Mouse (Mus musculus): ENCODE results near the gene Timm23.
"Not testable (repeated sequence)": the region's sequence is repeated elsewhere in the genome, so short reads cannot be mapped to it uniquely, and the experiment has no call there.

Timm23 gene

DNA sequence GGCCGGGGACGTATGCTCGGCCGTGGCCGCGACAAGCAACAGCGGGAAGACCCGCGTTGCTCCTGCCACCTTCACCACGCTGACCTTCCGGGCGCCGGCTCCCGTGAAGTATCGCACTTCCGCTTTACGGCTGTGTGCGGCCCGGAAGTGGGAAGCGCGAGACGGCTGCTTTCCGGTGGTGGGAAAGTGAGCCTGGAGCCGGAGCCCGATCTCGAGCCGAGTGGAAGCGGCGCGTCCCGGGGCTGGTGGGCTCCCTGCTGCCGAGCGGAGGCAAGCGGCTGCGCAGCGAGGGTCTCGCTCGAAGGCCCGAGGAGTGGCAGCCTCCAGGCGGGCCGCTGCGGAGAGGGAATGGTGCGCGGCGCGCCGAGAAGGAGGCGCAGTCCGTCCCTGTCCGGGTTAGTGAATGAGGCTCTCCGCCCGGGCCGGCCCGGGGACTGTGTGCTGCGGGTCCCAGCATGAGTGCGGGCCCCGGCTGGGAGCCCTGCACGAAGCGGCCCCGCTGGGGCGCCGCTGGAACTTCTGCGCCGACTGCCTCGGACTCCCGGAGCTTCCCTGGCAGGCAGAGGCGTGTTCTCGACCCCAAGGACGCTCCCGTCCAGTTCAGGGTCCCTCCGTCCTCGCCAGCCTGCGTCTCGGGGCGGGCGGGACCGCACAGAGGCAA lies at the start of gene Timm23, which contains the start of gene Parg:
Gene Timm23, minus strand, starts transcription at position 108 of the 661 bp plus-strand sequence.
Gene Parg, plus strand, starts transcription at position 159 of the 661 bp plus-strand sequence.
- peak; percentile 89 to 94 for DNase-seq

DNA sequence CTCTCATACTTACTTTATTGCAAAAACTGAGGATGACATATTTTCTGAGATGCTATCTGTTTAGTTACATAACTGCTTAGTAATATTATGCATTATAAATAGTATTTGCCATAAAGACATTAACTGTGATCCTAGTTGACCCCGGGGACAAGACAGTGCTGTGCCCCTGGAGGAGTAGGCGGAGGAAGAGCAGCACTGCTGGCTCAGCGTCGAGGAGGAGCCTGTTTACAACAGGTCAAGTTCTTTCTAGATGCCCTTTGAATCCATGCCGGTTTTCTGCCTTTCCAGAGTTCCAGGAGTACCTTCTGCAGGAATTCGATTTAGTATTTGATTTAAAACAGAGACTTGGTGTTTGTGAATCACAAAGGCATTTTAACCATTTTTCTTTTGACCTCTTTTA lies 47.9 kb upstream of the Timm23 start:
- DNase-seq, result peak in 1 of 2 experiments; percentile 4

- no peak for DNase-seq
Measured at GRCm38 (mm10) chr14:32246019-32246418, 44.3 kb upstream of the Timm23 start.

GRCm38 (mm10) chr14:32242401-32242800 lies 40.7 kb upstream of the Timm23 start:
- DNase-seq, result peak; percentile 7 to 11

DNA sequence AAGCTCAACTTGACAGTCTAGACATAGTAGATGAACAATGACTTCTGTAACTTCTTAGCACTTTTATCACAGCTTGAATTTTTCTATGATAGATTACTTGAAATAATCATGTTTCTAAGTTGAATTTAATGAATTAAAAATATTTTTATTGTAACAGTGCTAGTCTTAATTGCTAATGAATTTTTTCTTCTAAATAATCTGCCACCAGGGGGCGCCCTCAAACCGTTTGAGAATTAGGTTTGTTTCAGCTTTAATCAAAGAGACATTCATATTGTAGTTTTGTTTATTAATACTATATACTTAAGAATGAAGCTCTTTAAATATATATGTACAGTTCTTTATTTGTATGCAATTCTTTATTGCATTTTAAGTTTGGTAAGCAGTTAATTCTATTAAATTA lies 27.3 kb upstream of the Timm23 start:
- DNase-seq, result peak; percentile 73 to 79

- no peak for DNase-seq
Measured at GRCm38 (mm10) chr14:32226601-32227000, 24.9 kb upstream of the Timm23 start.

GRCm38 (mm10) chr14:32201354-32201753 lies 344 bp downstream of the Timm23 start:
- DNase-seq, result no peak

GRCm38 (mm10) chr14:32193557-32193956 lies 8.1 kb downstream of the Timm23 start:
- not testable (repeated sequence) for DNase-seq

DNA sequence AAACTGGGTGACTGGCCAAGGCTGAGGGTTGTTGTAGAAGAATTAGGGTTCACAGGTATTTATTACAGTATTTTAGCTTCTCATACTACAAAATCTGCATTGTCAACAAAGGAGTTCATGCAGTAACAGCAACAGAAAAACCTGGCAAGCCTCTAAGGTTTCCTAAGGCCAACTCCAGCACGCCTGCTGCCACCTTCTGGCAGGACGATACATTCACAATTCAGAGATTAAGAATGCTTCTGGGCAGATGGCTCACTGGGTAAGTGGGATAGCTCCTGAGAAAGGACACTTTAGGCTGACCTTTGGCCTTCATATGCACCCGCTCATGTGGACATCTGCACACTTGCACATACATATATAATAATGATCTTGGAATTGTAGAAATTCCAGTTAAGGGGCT lies 9.3 kb downstream of the Timm23 start:
- DNase-seq, result peak; percentile 67 to 73

GRCm38 (mm10) chr14:32191926-32192325 lies 9.8 kb downstream of the Timm23 start:
- no peak for DNase-seq

GRCm38 (mm10) chr14:32190627-32191391 lies 10.9 kb downstream of the Timm23 start:
- DNase-seq, result no peak

DNA sequence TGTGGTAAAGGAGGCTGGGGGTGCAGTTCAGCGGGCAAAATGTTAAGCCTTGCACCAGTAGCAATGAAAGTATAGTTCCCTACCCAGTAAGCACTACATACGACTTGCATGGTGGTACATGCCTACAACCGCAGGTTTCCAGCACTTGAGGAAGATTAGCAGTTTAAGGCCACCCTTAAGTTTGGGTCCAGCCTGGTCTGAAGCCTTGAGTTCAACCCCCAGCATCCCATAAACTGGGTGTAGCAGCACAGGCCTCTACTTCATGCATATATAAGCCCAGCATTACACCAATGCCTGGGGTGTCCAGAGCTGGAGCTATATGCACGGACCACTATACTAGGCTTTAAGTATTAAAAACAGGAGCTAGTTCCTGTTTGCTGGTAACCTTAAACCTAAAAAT lies 17.9 kb downstream of the Timm23 start:
- no peak for DNase-seq

GRCm38 (mm10) chr14:32180861-32181260 lies 20.8 kb downstream of the Timm23 start:
- DNase-seq, result no peak

GRCm38 (mm10) chr14:32179393-32180195 lies 22.1 kb downstream of the Timm23 start:
- DNase-seq, result no peak

DNA sequence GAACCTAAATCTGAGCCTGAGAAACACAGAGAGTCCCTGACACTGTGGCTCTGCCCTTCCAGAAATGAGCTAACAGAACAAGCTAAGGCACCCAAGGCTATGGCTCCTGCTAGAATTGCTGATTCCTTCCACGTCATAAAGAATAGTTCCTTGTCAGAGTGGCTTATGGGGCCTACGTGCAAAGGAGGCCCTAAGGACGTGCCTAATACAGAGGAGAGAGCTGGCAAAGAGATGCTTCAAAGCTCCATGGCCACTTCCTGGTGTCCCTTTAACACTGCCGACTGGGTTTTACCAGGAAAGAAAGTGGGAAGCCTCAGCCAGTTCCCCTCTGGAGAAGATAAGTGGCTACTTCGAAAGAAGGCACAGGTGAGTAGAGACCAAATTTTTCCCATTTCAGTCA lies 25.1 kb downstream of the Timm23 start:
- DNase-seq, result not testable (repeated sequence)

GRCm38 (mm10) chr14:32175310-32175709 lies 26.4 kb downstream of the Timm23 start:
- DNase-seq, result no peak

DNA sequence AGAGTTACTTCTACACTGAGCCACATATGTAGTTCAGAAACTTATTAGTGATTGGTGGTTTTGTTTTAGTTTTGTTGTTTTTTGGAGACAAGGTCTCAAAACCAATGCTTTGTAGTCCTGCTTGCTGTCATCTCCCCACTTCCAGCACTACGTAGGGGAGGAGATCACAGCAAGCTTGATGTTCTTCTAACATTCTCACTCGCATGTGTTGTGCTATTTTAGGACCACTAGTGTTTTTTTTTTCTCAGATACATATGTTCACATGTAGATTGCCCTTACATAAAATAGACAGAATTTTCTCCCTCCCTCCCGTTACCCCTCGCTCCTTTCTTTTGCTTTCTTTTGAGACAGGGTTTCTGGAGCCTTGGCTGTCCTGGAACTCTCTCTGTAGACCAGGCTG lies 31.6 kb downstream of the Timm23 start:
- no peak for DNase-seq

- no peak for DNase-seq
Measured at GRCm38 (mm10) chr14:32168653-32169231, 33.0 kb downstream of the Timm23 start.

DNA sequence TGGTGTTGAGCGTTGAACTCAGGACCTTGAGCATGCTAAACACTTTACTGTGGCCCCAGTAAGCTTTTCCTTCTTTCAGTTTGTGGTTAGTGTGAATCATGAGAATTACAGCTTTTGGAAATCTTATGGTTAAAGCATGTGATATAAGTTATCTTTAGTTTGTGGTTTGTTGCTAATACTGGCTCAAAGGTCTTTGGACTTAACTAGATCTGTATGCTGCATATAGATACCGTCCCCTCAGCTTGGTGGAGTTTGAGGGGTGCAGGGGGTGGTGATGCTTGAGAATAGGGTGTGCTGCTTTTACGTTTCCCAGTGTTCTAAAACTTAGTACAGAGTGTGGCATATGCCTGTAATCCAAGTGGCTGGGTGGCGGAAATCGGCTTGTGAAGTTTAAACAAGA lies 34.4 kb downstream of the Timm23 start:
- DNase-seq, result no peak

- DNase-seq, result no peak
Measured at GRCm38 (mm10) chr14:32166840-32167239, 34.9 kb downstream of the Timm23 start.

DNA sequence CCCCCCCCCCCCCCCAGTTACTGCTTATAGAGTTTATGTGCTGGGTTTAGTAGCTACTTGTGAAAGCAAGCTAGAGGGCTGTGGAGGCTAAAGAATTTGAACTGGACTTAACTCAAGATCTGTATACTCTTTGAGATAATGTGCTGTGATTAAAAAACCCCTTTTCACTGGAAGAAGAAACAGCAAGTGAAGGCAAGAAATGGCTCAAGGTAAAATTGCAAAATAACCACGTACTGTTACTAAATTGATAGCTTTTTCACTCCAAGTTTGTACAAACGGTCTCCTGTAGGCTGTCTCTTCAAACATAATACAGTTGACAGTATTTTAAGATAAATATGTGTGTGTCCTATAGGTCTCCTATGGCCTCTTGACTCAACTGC lies 35.6 kb downstream of the Timm23 start:
- no peak for DNase-seq

DNA sequence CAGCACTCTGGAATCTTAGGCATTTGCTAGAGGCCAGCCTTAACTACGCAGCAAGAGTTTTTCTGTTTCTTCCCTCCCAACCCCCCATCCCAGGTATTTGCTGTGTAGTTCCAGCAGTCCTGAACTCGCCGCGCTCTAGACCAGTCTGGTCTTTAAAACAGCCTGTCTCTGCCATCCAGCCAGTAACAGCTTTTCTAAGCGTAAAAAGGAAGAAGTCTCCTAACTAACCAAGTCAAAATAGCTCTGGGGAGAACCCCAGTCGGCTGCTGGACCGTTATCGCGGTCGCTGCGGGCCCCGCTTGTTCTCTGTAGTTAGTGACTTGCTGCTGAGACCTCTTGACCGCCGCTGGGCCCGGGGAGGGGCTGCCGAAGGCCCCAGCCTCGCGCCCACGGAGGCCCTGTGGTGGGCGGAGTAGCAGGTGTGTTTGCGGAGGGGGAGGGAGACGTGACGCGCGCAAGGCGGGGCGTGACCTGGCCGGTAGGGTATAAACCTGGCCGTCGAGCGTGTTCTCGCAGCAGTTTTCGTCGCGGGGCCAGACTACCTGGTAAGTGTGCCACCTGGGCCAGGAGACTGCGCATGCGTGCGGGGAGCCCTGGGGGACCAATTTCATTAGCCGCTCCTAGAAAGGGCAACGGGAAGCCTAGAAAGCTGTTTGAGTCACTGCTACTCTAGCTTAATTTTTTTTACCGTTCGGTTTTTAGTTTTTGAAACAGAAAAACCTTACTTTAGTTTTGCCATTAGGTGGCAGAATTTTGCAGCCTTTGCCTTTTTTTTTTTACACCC lies 36.2 kb downstream of the Timm23 start:
- DNase-seq, result peak; percentile 88 to 92

Data from kidney, postnatal 4 days (tissue).